Mouse (Mus musculus): ENCODE data around the gene Foxi2.

The Foxi2 gene

DNA sequence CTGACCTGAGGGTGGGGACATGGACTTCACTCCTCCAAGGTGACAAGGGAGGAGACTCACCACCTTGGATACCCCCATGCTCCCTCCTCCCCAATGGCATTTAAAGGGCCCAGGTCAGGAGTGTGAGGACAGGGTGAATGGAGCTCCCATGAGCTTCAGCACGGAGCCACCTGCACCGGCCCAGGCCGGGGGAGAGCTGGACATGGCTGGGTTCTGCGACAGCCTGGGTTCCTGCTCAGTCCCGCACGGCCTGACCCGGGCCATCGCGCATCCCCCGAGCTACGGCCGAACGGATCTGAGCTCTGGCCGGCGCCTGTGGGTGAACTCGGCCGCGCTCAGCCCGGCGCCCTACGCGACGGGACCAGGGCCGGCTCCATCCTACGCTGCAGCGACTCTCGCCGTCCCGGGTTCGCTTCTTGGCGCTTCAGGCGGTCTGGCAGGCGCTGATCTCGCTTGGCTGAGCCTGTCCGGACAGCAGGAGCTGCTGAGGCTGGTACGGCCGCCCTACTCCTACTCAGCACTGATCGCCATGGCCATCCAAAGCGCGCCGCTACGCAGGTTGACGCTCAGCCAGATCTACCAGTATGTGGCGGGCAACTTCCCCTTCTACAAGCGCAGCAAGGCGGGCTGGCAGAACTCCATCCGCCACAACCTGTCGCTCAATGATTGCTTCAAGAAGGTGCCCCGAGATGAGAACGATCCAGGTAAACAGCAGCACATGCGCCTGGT, at the start of gene Foxi2:
TSS of gene Foxi2 (plus strand) at position 72 of the 729 bp plus-strand sequence.
- DNase-seq (ENCODE audit: low spot score), result no peak

DNA sequence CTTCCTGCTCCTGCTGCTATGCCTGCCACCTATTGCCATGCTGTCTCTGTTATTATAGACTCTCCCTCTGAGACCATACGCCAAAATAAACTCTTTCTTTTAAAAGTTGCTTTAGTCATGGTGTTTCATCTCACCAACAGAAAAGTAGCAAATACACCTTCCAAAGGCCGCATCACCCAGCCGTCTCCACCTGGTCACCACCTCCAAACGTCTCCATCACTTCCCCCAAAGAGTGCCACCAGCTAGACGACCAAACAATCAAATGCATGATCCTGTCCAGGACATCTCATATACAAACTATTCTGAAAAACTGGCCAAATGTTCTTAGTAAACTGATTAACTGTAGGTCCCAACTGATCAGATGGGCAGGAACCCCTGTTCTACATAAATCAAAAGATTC, 45.5 kb upstream of the Foxi2 start:
- no peak for DNase-seq (ENCODE audit: low spot score)

DNA sequence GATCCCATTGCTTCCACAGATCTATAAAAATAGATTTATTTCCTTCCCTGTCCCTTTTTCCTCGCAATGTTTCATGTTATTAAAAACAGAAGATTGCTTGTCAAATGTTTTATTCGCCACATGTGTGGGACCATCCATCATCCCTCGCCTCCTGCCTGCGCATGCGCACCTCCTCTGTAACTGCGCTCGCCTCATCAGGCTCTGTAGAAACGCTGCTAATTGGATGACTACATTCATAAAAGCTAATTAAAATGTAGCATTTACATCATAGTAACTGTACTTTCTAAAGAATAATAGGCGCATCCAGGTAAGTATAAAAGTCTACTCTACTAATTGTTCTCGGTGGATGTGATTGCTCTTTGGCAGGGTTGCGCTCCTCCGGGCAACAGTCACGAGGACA, 34.1 kb upstream of the Foxi2 start:
- DNase-seq (ENCODE audit: low spot score), result no peak

DNA sequence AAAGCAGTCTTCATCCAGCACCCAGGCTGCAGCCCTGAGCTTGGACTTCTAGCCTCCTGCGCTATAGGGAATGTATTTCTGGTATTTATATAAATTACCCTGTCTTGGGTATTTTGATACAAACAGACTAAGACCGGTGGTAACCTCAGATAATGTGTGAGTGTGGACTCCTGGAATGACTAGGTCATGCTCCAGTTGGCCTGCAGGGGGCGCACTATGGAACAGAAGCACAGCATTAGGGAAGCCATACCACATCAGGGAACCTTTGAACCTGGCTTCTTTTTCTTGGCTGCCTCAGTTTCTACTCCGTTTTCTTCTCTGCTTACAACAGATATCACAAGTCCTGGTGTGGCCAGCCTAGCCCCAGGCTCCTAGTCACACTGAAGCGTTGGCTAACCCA, 33.2 kb upstream of the Foxi2 start:
- no peak for DNase-seq (ENCODE audit: low spot score)

DNA sequence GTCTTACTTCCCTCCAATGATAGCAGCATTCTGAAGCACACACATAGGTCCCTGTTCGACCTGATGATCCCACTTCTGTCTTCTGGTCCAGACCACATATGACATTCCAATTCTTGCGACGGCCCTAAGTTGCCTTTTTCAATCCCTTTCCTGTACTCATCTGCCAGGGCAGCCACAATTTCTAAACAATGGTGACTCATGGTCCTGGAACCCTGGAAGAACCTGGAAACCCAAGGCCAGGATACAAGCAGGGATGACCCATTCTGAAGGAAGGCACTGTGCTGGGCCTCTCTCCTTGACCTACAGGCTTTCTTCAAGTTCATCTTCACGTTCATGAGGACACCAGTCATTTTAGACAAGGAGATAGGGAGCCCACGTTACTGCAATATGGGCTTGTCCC, 31.8 kb upstream of the Foxi2 start:
- DNase-seq (ENCODE audit: low spot score), result no peak

DNA sequence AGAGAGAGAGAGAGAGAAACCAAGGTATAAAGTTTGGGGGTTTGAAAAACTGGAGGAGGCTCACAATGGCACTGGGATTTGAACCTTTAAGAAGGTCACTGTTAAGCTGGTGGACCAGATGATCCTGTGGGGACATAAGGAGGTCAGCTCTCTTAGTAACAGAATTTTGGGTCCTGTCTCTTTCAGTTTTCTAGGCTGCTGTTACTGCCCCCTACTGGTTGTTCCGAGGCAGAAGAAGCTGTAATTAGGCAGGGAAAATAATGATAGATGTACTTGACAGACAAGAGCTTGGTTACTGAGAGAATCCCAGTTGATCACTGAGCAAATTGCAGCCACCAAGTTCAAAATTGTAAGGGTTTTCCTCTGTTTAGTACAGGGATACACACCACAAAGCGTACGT, 21.1 kb upstream of the Foxi2 start:
- DNase-seq (ENCODE audit: low spot score), result no peak

DNA sequence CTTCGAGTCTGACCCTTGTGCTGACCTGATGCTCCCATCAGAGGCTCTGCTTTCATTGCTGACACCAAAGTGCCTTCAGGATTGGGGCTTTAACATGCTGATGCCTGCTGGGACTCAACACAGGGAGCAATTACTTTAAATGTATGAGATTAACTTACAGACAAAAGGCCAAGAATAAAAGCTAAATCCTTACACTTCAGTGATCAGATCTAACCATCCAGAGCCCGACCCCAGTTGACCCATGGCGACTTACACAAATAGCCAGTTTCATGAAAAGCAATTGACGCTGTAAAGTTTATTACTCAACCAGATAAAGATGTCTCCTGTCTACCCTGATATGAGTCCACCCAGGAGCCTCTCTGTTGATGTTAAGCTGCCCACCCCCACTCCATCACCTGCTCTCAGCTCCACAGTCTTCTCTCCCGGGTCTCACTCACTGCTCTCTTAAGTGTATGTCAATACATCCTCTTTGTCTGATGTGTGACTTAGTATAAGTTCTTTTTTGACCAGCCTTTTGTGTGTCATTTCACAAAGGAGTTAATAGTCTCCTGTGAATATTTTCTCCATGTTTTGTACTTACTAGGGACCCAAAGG, 17.1 kb upstream of the Foxi2 start:
- DNase-seq (ENCODE audit: low spot score), result no peak

DNA sequence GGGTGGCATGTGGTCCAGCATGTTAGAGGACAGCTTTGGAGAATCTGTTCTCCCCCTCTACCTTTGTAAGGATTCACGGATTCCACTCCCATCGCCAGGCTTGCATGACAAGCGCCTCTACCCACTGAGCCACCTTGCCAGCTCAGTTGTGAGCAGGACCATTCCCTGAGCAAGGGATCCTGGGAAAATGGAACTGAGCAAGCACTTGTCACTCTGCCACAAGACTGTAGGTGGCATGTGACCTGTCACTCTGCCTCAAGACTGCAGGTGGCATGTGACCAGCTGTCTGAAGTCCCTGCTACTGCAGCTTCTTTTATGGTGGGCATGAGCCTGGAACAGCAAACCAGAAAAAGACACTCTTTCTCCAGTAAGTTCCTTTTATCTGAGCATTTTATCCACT, 15.7 kb upstream of the Foxi2 start:
- no peak for DNase-seq (ENCODE audit: low spot score)

DNA sequence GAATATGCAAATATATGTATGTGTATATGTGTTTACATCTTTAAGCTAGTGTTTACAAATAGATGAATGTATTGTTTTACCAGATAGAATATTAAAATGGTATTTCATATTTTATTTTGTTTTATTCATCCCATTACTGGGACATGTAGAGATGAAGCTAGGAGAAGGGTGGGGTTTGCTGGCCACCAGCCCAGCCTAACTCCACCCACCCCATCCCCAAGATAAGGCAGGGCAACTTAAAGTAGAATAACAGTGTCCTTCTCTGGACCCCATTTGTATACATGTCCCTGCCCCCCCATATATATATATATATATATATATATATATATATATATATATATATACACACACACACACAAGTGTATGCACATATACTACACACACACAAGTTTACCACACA, 14.9 kb upstream of the Foxi2 start:
- no peak for DNase-seq (ENCODE audit: low spot score)

DNA sequence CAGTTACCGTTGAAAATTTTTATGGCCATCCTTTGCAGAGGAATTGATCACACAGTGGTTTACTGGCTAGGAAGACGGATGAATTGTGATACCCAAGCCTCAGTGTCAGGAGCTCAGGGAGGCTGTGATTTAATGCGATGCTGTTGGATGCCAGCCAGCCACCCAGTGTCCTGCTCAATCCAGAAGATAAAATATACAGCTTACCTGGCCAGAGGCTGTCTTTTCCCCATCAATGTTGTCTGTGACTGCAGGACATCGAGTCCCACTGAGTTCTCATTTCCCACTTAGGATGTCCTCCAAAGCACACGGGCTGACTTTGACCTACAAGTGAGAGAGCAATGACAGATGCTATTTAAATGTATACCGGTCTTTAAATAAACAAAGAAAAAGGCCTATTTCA, 13.0 kb upstream of the Foxi2 start:
- DNase-seq (ENCODE audit: low spot score), result no peak

DNA sequence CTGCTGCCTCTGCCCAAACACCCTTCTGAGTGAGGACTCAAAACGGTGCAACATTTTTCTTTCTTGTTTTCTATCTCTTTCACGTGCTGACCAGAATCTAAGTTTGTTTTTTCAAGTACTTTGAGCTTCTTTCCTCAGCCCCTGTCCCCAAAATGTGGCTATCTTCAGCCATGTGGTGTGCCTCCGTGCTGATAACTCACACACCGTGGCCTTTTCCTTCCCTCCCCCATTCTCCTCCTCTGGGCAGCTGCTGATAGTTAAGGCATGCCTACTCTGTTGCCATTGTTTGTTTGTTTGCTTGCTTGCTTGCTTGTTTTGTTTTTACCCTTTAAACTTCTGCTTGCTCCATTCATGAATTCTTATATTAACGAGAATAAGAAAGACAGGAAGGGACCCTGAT, 12.2 kb upstream of the Foxi2 start:
- peak; percentile 15 for DNase-seq (ENCODE audit: low spot score)

DNA sequence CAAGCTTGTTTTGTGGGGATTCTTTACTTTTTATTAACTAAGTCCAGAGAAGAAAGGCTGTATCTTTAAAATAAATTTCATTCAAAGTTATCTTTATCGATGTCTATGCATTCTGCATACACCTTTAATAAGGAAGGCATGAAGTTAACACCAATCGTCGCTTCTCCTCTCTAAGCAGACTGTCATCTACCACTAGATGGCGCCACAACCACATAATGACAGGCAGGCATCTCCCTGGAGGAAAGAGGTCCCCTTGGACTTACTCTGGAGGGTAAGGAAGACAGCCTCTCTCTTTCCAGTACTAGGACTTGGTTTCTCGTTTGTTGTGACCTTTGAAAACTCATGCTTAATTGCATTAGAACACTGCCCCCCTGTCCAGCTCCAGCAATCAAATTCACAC, 6.7 kb upstream of the Foxi2 start:
- DNase-seq (ENCODE audit: low spot score), result peak; percentile 43

DNA sequence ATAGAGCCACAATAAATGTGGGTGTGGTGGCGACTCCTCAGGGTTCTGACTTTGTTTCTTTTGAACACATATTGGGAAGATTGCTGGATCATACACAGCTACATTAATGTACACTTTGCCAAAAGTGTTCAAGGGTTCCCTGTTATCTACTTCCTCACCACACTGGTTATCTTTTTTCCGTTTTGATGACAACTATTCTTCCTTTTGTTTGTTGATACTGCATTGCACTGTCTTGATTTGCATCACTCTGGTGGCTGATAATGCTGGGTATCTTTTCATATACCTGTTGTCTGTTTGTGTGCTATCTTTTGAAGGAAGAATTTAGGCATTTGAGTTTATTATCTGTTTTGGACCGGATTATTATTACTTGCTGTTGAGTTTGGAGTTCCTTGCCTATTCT, 3.3 kb upstream of the Foxi2 start:
- DNase-seq (ENCODE audit: low spot score), result no peak

DNA sequence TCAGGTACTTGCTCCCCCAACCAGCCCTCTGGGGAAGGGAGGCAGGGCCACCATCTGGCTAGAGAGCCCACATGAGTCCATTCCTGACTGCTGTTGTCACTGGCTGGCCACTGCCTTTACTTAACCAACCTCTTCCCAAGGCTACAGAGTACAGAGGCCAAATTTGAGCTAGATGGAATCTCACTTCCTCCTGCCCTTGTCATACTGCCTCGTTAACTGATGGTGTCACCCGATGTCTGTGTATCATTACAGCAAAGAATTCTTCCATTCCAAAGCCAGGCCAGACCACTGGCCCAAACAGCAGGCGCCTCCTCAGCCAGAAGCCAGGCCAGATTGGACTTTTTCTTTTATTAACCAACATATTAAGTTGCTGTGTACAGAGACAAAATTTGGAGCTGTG, 1.6 kb upstream of the Foxi2 start:
- no peak for DNase-seq (ENCODE audit: low spot score)

DNA sequence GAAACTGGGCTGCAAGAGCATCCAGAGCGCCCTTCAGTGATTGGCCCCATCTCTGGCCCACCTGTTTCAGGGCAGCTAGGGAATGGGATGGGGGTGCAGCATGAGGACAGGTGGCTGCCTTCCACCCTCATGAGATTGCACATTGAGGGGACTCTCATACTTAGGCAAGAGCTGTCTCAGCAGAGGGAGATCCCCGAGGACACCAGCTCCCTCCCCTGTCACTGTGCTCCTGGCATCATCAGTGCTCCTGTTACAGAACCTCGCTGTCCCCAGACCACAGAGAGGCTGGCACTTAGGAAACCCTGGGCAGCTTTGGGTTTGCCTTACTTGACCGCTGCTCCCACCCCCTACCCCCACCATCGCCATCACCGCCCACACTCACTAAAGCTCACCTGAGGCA, 2.2 kb downstream of the Foxi2 start:
- DNase-seq (ENCODE audit: low spot score), result no peak

DNA sequence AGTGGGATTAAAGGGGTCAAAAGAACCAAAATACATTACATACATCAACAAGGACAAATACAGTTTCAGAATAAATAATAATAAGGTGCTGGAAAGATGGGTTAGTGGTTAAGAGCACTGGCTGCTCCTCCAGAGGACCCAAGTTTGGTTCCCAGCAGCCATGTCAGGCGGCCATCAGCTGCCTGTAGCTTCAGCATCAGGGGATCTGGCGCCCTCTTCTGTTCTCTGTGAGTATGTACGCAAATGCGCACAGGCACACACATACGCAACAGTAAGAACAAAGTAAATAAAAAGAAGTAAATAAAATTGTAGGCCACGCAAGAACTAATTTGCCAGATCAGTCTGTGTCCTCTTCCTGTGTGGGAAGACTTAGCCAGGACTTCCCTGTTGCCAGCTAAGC, 18.7 kb downstream of the Foxi2 start:
- DNase-seq (ENCODE audit: low spot score), result no peak

DNA sequence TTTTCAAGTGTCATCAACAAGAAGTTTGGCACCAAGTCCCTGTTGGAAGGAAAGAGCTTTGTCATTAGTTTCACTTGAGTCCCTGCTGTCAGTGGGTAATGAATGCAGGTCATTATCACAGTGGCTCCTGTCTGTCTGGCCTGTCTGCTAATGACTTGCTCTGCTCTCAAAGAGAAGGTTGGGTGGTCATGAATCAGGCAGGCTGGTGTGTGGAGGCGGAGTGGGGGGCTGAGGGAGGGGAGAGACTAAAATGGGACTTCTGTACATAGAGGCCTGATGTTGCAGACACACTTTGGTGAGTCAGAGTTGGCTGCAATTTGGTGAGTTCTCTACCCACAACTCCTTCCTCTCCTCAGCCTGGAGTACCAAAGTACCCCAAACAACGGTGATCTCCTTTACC, 20.8 kb downstream of the Foxi2 start:
- DNase-seq (ENCODE audit: low spot score), result no peak

DNA sequence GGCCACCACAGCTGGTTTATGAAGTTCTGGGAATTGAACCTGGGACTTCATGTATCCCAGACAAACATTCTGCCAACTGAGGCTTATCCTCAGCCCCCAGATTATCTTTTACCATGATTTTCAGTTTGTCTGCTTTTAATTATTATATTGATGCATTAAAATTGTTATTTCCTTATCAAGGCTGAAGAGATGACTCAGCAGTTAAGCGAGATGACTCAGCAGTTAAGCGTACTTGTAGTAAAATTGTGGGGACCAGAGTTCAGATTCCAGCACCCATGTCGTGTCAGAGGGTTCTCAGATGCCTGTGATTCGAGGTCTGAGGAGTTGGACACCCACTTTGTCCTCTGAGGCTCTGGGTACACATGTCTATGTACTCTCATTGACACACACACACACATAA, 33.8 kb downstream of the Foxi2 start:
- no peak for DNase-seq (ENCODE audit: low spot score)

DNA sequence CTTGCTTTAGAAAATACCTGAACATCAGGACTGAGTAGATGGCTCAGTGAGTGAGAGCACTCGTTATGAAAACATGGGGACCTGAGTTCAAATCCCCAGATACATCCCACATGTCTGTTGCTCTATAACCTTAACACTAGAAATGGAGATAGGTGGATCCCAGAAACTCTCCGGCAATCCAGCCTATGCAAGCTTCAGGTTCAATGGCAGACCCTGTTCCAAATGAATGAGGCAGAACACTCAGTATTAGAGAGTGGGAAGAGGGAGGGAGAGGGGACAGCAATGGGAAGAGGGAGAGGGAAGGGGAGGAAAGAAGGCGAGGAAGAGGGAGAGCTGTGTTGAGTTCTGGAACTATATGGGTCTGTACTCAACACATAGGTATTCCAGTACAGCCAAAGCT, 41.2 kb downstream of the Foxi2 start:
- no peak for DNase-seq (ENCODE audit: low spot score)

DNA sequence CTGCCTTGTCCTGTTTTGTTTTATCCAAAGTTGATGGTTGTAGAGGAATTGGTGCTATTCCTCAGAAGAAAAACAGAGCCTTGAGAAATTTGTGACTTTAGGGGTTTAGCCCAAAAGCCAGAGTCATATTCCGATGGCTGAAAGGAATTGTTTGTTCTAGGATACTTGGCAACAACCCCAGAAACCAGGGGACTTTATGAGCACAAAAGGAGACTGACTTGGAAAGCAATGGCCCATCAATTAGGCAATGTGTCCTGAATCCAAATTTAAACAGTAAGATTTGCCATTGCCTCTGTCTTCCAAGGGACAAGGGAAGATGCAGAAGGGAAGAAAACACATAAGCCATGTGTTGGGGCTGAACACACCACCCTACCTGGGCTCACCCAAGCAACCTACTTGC, 42.3 kb downstream of the Foxi2 start:
- no peak for DNase-seq (ENCODE audit: low spot score)

DNA sequence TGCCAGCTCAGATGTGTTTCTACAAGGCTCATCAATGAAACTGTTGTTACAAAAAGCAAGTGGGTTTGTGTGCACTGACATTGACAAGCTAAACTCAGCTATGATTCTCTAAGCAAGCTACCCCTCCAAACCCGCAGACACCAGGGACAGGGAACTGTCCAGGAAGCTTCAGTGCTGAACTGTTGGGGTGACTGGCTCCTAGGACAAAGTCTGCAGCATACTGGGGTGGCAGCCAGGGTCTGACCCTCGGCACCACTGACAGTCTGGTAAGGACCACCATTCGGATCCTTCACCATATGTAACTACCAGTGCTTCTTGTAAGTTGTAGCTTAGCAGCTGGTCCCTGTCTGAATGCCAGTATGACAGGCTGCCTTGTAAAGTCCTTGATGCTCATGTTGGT, 43.6 kb downstream of the Foxi2 start:
- DNase-seq (ENCODE audit: low spot score), result no peak

All from yolk sac, embryonic 10.5 days (tissue).